Mouse (Mus musculus): ENCODE measurements around the gene Tiam2.

The Tiam2 gene

GRCm38 (mm10) chr17:3498086-3498485 lies 171.7 kb downstream of the Tiam2 start:
- CTCF ChIA-PET = no interaction called here

DNA sequence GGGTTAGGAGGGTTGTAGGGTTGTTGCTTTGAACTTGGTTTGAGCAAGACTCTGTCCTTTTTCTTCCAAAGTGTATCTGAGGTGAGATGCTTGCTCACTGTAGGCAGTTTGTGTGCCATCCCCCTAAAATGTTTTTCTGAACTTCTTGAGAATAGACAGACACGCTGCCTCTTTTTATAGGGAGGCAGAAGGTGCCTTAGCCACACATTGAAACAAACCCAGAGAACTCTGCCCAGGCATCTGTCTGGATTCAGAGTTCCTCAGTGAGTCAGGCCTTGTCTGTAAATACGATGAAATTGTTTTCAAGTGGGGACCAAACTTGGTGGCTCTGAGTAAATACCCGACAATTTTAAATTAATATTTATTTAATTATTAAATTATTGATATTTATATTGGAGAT lies 172.2 kb downstream of the Tiam2 start:
- CTCF ChIA-PET = no interaction called here

DNA sequence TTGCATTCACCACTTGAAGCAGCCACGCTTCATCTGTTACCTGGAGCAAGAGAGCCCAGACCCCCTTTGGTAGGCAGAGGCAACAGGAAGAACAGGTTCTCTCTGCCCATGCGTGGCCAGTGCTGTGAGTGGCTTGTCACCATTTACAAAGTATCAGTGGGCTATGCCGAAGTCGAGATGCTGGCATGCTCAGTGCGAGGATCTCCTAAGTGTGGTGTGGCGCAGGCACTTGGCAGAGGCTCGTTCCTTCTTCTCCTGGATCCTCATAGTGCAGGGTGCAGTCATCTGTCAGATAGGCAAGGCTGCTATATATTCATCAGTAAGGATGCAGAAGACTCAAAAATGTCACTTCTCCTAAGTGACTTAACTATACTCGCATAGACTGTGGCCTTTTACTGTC lies 173.1 kb downstream of the Tiam2 start:
- CTCF ChIA-PET = no interaction called here

DNA sequence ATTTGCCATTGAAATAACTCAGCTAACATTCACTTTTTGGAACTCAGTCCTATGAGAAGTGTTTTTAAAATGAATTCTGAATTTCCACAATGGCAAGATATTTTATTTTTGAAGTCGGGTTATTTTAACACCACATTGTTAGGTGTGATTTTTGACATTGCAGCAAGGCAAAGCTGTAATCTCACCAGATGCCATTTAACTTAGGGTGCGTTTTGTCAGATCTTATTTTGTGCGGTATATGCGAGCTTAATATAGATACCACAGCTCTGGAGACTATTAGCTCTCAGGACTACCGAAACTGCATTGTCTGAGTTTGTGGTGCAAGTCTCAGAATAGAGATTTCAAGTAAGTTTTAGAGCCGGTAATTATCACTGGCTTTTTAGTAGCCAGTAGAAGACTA lies 173.7 kb downstream of the Tiam2 start:
- CTCF ChIA-PET = no interaction called here

DNA sequence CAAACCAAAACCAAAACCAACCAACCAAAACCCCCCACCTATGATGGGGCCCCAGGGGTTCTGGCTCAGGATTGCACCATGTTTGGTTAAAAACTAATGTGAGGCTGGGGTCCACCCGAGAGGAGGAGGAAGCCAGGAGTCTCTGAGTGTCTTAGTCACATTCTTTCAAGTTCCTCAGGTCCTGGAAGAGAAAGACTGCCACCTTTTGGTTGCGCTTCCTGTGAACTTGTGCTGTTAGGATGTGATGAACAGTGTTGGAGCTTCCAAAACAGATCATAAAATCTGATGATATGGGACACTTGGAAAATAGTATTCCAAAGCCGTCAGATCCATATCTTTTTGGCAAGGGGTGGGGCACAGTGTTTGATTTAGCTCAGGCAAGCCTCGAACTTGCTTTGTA lies 174.6 kb downstream of the Tiam2 start:
- CTCF ChIA-PET = no interaction called here

DNA sequence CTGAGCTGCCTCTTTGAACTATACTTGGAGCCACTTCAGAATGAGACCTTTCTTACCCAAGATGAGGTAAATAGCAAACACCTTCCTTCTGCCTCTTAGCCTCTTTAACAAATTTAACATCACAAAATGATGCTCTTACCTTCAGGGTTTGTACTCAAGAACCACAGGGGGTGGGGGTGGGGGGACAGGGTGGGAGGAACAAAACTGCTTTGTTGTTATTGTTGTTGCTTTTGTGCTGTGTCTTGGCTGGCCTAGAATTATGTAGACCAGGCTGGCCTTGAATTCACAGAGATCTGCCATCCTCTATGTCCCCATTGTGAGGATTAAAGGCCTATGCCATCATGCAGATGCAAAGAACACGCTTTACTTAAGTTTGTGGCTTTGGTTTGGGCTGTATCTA lies 179.3 kb downstream of the Tiam2 start:
- CTCF ChIA-PET = no interaction called here

DNA sequence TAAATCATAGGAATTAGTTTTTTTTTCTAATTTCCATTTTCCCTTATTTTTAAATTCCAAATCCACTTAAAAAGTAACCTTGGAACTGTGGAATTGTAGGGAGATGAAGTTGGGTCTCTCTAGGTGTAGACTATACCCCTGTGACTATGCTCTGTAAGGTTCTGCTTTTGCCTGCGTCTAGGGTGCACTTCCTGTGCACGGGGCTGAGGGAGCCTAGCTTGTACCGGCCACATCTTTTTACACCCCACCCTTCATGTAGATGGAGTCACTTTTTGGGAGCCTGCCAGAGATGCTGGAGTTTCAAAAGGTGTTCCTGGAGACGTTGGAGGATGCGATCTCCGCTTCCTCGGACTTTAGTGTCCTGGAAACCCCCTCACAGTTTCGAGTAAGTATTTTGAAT lies 180.1 kb downstream of the Tiam2 start:
- CTCF ChIA-PET = no interaction called here

GRCm38 (mm10) chr17:3509841-3510240 lies 183.5 kb downstream of the Tiam2 start:
- CTCF ChIA-PET = no interaction called here

DNA sequence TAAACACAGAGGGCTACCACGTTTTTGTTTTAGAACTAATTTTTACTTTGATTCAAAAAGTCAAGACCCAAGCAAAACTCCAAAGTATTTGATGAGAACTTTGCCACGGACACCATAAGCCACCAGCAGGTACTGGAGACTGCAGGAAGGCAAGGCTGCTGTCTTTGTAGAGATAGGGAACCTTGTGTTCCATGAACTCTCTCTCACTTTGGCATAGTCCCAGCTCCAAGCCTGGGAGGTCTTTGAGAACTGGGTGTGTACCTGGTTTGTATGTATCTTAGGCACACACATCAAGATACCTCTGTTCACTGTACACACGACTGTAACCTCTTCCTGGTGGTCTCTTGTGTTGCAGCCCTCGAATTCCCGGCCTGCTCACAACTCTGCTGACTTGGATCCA lies 187.9 kb downstream of the Tiam2 start:
- CTCF ChIA-PET = no interaction called here

DNA sequence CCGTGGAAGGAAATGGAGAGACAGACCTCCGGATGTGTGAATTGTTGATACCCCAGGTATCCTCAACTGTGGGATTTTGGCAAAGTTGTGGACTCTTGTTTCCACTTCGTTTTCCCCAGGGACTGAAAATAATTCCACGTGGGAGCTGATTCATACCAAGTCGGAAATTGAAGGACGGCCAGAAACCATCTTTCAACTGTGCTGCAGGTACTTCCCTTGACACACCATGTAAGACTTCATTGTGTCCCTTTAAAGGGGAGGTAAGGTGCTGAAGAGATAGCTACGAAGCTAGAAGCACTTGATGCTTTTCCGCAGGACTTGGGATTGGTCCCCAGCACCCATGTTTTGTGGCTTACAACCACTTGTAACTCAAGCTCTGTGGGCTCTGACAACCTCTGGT lies 189.5 kb downstream of the Tiam2 start:
- CTCF ChIA-PET = no interaction called here

GRCm38 (mm10) chr17:3516406-3516805 lies 190.0 kb downstream of the Tiam2 start:
- CTCF ChIA-PET = interaction anchor here (0.6 kb wide), 1 partner anchor 15 kb away, joined by 11 read pairs; no protein-coding TSS in a partner anchor

GRCm38 (mm10) chr17:3520344-3520743 lies 194.0 kb downstream of the Tiam2 start:
- CTCF ChIA-PET = no interaction called here

DNA sequence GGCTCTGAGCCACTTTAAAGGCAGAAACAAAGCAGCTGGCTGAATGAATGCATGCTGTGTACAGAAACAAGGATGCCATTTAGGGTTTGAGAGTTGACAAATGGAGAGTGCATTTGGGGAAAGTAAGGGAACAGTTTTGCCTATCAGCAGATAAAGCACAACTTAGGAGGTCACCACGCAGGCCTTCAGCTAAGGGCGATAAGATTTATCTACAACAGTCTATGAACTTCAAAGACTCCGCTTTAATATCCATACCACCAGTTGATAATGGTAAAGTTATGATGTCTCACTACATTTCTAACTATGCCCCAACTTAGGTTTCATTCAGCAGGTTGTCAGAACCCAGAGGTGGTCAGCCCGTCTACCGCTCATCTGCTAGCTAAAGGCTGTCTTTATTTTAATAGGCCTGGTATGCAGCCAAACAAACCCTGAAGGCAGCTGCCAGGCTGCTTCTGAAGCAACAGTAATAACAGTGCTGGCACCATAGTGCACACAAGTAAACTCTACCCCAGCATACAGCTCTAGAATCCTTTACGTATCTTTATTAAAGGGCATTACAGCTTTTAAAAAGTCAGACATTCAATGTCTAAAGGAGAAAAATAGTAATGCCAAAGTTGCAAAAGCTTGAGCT lies 201.6 kb downstream of the Tiam2 start:
- CTCF ChIA-PET = no interaction called here

- CTCF ChIA-PET = no interaction called here
These were observed 203.2 kb downstream of the Tiam2 start for GRCm38 (mm10) chr17:3529523-3529922.

GRCm38 (mm10) chr17:3530549-3530948 lies 204.2 kb downstream of the Tiam2 start:
- CTCF ChIA-PET = interaction anchor here (0.5 kb wide), 1 partner anchor 188 kb away, joined by 3 read pairs; no protein-coding TSS in a partner anchor

DNA sequence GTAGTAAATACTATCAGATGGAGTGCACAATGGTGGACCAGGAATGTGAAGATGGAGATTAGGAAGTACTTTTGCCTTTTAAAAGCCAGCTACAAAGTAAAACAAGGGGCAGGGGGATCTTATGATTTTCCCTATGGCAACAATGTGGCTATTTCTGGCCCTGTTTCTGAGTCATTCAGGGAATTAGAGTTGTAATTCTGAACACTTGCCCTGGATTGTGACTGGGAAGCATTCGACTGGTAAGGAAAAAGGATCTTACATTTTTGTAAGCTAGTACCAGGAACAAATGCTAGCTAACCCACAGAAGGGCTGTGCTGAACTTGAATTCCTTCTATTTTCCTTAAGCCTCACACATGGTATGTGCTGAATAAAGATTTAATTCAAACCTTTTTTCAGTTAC lies 205.3 kb downstream of the Tiam2 start:
- CTCF ChIA-PET = no interaction called here

- CTCF ChIA-PET = no interaction called here
These were observed 205.9 kb downstream of the Tiam2 start, which contains the start of gene Cldn20 for GRCm38 (mm10) chr17:3532254-3532653. Gene Cldn20, plus strand, starts transcription at chr17:3532554.

DNA sequence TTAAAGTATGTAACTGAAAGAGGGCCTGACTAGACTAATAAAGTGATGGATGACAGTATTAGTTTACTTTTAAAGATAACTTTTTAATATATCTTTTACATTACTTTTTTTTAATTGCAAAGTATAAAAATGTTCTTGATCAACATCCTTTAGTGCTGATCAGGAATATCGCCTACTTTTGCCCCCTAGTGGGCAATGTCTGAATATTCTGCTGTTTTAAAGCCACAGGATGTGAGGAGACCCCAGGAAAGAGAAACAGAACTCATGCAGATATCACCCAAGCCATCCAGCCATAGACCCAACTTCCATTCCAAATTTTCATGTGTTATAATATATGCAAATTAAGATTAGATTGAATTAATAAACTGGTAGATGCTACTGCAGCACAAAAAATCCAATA lies 207.1 kb downstream of the Tiam2 start:
- CTCF ChIA-PET = no interaction called here

DNA sequence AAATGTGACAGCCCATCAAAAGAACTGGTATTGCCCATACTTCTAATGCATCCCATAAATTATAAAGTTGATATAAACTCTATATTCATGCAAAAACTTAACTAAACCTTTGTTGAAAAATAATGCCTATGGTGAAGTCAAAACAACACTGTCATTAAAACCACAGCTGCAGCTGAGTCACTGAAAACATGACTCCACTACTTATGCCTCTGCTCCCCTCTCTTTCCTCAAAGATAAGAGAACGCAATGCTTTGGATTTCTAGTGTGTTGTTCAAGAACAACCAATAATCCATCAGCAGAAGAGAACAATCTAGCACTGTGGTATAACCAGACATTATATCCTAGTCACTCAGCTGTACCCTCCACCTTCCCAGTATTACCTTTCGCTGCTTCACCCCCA lies 213.9 kb downstream of the Tiam2 start:
- CTCF ChIA-PET = no interaction called here

DNA sequence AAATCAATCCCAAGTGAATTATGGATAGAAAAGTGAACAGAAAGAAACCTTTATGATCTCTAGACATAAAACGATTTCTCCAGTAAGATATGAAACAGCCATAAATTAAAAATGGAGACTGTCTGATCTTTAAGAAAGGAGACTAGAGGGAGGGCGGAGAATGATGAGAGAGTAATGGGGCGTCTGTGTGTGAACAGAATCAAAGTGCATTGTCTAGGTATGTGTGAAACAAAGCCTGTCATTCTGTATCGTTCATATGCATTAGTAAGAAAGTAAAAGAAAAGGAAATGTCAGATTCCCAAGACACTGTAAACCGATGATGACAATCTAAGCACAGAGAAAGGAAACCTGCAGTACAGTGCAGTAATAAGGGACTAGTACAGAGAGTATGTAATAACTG lies 214.7 kb downstream of the Tiam2 start:
- CTCF ChIA-PET = no interaction called here

- CTCF ChIA-PET = no interaction called here
These were observed 221.4 kb downstream of the Tiam2 start for GRCm38 (mm10) chr17:3547725-3548124.

DNA sequence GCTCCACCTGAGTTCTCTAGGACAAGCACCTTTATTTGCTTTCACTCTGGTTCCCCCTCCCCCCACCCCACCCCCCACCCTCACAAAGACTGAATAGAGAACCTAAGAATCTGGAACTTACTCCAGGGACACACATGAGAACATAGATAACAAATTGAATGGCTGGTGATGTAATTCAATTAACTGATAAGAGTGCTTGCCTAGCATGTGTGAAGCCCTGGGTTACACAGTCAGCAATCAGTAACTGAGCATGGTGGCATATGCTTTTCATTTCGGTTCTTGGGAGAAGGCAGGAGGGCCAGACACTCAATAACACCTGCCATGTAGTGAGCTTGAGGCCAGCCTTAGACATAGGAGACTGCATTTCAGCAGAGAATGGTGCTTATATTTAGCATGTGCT lies 229.9 kb downstream of the Tiam2 start:
- CTCF ChIA-PET = no interaction called here

DNA sequence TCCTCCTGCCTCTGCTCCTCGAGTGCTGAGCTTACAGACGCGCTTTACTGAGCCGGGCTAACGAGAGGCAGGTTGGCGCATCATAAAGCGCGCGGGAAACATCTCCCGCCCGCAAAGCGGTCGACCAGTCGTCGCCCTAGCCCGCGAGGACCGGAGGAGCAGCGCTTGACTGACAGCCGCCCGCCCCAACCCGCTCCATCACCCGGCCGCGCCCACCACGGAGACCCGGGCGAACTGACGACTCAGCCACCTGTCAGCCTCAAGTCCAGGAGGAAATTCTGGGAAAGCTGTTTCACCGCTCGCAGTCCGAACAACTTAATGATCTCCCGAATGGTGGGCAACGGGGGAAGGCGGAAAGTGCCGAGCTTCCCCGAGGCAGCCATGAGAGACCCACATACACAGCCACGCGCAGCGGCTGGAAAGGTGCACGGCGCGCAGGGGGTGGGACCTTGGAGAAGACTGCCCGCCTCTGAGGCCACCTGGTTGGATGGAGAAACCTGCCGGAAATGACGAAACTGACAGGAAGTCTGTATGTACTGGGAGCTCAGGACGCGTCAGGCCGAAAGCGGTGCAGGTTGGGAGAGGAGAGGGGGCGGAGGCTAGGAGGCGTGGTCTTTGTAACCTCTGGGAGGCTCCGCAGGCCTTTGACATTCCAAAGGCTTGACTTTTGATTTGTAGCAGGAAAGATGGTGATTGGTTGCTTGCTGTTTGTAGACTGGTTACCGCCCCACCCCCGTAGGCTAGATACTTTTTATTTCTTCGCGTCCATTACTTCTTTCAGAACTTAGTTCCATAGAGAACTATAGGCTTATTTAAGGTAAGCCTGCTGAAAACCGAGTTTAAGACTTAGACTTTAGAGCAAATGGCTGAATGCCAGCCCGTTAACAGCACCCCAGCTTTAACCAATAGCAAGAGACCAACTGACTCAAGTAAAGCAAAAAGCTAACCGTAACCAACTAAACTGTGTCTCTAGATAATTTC lies 231.2 kb downstream of the Tiam2 start, which contains the start of gene Tfb1m:
Tfb1m (minus strand) TSS at position 451 of the 981 bp plus-strand sequence.
- CTCF ChIA-PET = no interaction called here

Measured in spleen, embryonic (tissue).